Mouse (Mus musculus) c-Kit-positive CD71-negative TER-119-negative erythroid progenitor cells, embryonic 14.5 days (primary cell): Measurements from ENCODE around the gene Irx3.

Source experiments
- DNase-seq: peaks from one replicate; pipeline ENCODE4 v3.0.0-alpha.2; 2013; ENCODE audit warnings: low read depth

Irx3 gene

DNA sequence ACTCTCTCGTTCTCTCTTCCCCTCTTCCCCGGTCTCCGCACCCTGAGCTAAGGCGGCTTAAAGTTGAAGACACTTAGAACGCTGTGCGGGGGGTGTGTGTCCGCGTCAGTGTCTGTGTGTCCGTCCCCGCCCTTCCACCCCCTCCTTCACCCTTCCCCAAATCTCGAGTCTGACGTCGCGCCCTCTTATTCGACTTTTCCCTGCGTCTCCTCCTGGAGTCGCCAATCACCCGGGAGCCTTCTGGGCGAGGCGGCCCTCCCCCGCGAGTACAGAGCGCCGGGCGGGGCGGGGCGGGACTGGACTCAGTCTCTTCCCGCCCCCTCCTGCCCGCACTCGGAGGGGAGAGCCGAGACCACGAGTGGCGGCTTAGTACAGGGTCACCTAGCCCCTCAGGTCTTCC lies at the start of gene Irx3:
Gene Irx3, minus strand, starts transcription at position 229 of the 400 bp plus-strand sequence.
- no peak for DNase-seq

- DNase-seq = no peak
Measured at GRCm38 (mm10) chr8:91851359-91851758, 49.5 kb upstream of the Irx3 start.

DNA sequence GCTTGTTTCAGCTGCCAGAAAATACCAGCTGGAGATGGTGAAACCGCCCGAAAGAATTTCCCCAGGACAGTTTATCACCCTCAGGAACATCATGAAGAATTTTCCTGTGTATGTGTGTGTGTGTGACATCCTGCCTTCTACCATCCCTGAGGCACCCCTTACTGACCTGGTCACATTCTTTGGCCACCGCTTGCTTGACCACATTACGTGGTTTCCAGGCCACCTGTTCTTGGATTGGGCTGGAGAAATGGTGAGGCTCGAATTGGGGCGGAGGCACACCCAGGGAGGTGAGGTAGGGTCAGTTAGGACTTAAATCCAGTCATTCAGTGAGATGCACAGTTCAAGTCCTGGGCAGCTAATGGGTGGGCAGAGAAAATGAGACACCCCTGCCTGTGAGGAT lies 48.1 kb upstream of the Irx3 start:
- DNase-seq = no peak

DNA sequence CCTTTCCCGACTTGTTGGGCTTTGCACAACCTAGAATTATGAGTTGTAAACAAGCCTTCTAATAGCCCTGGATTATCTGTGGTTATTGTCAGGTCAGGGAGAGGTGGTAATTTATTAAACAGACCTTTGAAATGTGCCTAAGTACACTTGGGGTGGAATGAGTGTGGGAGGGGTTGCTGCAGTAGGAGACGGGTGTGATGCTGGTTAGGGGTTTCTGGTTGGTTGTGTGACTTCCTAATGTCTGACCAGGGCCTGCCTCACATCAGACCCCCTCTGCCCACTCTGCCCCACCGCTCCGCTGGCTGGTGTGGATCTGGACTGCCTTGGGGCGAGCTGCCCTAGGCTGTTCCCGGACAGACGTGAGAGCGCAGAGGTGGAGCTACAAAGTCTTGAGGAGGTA lies 47.7 kb upstream of the Irx3 start:
- no peak for DNase-seq

DNA sequence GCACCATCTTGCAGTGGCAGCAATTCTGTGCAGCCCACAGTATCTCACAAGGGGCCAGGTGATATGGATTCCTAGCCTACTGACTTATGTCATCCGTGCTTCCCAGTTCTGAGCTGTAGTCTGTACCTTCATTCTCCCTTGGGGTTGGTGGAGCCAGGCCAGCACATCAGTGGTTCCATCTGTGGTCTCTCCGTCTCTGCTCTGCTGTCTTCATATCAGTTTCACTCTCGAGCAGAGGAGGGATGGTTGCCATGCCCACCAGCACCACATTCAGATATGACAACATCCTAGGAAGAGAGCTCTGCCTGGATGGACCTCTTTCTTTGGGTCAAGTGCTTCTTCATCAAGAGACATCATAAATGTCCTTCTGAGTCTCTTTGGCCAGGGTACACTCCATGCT lies 43.8 kb upstream of the Irx3 start:
- DNase-seq = no peak

DNA sequence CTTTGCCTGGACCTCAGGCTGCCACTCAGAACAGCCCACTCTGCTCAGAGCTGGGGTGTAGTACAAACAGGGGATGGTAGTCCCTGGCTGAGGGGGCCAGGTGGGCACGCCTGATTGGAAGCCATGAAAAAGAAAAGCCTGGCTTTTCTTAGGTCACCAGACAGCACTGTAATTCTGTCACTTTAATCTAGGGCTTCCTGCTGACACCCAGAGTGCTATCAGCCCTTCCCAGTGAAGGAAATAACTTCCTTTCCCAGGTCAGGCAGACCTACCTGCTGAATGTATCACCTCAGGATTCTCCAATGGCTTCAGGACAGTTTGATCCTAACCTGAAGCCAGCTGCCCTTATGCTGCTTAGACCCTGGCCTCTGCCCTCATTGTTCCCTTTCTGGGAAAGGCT lies 35.3 kb upstream of the Irx3 start:
- no peak for DNase-seq

DNA sequence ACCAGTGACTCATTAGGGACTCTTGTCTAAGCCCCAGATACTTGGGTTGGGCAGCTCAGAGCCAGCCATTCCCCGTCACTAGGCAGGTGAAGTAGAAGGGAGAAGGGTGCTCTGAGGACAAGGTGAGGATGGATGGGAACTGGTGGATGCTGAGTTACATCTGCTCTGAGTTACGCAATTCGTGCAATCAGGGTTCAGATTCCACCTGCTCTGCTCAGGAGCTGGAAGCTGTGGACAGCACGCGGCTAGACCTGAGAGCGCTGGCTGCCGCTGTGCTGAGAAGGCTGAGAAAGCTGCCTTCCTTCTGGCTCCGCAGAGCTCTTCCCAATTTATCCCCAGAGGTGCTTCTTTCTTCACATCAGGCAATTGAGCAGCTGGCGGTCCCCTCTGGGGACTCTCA lies 34.8 kb upstream of the Irx3 start:
- DNase-seq = no peak

GRCm38 (mm10) chr8:91827661-91828060 lies 25.8 kb upstream of the Irx3 start:
- DNase-seq = no peak

GRCm38 (mm10) chr8:91827192-91827591 lies 25.3 kb upstream of the Irx3 start:
- no peak for DNase-seq

DNA sequence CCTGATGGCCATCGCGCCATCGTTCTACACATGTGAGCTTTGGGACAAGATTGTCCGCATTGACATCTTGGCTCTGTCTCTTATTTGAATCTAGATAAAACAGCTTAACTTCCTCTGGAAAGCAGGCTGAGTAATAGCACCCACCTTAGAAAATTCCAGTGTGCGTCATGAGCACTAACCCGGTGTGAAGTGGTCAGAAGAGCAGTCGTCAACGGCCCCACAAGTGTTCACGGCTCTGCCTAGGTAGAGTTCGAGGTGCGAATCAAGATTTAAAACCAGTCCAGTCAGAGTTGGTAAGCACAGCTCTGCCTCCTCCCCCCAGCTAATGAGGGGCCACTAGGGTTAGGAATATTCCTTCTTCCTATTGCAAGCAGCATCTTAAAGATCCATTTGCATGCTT lies 21.5 kb upstream of the Irx3 start:
- no peak for DNase-seq

DNA sequence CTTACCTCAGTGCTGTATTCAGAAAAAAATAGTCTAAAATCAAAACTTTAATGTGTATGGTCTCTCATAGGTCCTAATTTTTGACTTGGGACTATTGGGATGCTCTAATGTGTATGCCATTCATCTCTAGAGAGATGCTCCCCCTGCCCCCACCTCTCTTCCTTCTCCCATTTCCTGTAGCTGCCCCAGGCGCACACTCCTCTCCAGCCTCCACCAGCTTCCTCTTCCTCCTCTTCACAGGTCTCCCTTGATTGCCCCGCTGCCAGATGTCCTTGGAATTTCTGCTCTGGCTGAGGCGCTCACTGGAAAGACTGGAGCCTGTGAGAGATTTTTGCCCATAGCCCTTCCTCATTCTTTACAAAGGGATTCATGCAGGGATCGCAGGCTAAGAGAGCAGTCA lies 20.9 kb upstream of the Irx3 start:
- no peak for DNase-seq

DNA sequence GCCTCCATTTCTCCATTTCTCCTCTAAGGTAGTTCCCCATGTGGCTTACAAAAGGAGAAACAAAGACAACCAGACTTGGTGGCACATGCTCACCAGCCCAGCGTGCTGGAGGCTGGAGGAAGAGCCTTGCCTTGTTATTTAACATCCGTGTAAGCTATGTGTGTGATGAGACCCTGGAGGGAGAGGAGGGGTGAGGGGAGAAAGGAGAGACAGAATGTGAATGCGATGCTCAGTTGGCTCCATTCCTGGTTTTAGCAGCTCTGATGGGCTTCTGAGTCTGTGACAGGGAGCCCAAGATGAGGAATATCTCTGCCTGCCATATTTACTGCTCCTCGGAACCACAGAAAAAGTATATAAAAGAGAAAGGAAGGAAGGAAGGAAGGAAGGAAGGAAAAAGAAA lies 20.1 kb upstream of the Irx3 start:
- DNase-seq = no peak

DNA sequence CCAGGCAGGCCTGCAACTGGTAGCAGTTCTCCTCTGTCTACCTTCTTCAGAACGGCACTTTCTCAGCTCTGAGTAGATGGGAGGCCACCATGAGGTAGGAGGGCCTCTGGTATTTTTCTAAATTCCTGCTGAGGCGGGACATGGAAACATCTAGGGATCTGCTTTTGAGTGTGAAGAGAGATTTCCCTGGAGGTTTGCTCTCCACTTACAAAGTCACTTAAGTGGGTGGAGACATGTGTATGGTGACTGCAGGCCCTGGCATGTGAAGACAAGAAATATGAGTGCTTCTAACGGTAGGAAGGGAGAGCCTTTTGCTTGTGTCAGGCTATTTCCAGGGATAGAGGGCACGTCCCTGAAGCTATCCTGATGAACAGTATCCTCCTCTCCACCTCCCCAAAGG lies 17.9 kb upstream of the Irx3 start:
- DNase-seq = no peak

GRCm38 (mm10) chr8:91818784-91819183 lies 16.9 kb upstream of the Irx3 start:
- DNase-seq = no peak

DNA sequence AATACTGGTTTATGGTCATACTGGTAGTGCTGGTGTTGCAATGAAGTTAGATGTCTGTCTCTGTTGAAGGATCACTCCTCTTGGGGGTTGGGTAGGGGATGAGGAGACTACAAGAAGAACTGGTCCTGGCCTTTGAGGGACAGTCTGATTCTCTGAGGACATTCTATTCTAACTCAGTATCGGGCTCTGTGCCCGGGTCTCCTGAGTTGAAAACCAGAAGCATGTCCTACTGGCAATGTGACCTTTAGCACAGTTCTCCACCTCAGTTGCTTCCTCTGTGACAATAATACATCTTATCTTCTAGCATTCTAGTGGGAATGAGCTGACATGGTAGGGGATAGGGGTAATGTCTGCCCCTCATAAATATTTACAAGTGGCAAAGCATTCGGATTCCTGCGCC lies 12.2 kb upstream of the Irx3 start:
- no peak for DNase-seq

- no peak for DNase-seq
Measured at GRCm38 (mm10) chr8:91806720-91807241, 4.9 kb upstream of the Irx3 start.

- no peak for DNase-seq
Measured at GRCm38 (mm10) chr8:91806084-91806719, 4.3 kb upstream of the Irx3 start.

DNA sequence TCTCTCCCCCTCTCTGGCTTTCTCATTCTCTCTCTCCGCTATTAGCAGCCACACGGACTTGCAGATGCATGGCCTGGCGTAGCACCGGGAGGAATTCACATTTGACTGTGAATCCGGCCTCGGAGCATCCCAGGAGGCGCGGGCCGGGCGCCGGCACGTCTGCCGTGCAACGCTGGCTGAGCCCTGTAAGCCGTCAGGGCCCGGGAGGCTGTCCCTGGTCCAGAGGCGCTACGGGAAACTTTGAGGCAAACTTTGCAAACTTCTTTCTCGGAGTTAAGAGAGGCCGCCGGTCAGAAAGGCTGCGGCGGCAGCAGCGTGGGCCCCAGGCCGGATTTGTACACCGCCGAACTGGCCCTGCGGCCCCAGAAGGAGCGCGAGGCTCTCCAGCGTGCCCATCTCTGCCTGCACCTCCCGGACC lies 3.4 kb upstream of the Irx3 start:
- no peak for DNase-seq

DNA sequence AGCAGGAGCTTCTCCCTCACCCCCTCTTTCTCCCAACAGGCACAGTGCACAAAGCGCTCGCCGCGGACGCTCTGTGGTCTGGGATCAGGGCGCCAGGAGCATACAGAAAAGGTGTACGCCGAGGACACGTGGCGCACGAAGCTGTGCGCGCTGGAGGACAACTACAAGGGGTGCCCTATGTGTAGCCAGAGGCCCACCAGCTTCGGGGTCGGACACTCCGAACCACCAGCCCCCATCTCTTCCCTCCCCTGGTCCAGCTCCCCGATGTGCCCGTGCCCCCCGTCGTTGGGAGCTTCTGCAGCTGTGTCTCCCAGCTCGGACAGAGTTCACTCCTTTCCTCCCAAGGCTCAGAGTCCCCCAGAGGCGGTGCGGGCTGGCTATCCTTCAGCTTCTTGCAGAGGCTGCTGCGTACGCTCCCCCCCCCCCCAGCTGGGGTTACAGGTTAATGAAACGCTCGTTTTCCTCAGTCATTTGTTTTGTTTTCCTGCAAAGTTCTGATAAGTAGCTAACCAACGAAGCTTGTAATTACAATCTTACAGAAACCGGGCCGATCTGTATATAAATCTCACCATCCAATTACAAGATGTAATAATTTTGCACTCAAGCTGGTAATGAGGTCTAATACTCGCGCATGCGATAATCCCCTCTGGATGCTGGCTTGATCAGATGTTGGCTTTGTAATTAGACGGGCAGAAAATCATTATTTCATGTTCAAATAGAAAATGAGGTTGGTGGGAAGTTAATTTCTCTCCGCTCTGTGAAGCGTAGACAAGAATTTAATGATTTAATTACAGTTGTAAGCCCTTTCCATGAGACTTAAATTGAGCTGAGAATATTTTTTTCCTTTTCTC lies 2.8 kb upstream of the Irx3 start:
- no peak for DNase-seq

- DNase-seq = no peak
Measured at GRCm38 (mm10) chr8:91803515-91804402, 1.9 kb upstream of the Irx3 start.

GRCm38 (mm10) chr8:91802401-91803322 lies 795 bp upstream of the Irx3 start:
- no peak for DNase-seq
